Mouse (Mus musculus) intestine, embryonic 15.5 days (tissue): ENCODE measurements at regions not wholly inside any gene's neighbourhood (a gene's known extent, or its start where the extent isn't known, plus 50 kb on each side); places are given as distances from the start of the nearest gene placed in this dataset.

ENCODE experiments used
- ATAC-seq: fragments of 200-750 bp; cut with Nextera tagmentation; 2 replicates; pipeline ENCODE4 v1.8.0; 2017; ENCODE audit warnings: moderate TSS enrichment, moderate library complexity
- H3K27ac ChIP-seq: fragments of 300-500 bp; sonication (generic); 2 replicates; pipeline ENCODE4 v1.5.1; 2015; ENCODE audit warnings: mild to moderate bottlenecking, inconsistent platforms
- H3K27me3 ChIP-seq: fragments of 300-500 bp; sonication (generic); replicated peaks from 2 replicates; pipeline ENCODE4 v1.6.1; 2015; ENCODE audit warnings: inconsistent platforms
- H3K36me3 ChIP-seq: fragments of 300-500 bp; sonication (generic); 2 replicates; pipeline ENCODE4 v1.6.1; 2015; ENCODE audit warnings: inconsistent platforms
- H3K4me1 ChIP-seq: fragments of 300-500 bp; sonication (generic); replicated peaks from 2 replicates; pipeline ENCODE4 v1.6.1; 2015; ENCODE audit warnings: inconsistent platforms
- H3K4me2 ChIP-seq: fragments of 300-500 bp; sonication (generic); replicated peaks from 2 replicates; pipeline ENCODE4 v1.6.1; 2015; ENCODE audit warnings: mild to moderate bottlenecking, inconsistent platforms
- H3K4me3 ChIP-seq: fragments of 300-500 bp; sonication (generic); replicated peaks from 2 replicates; pipeline ENCODE4 v1.5.1; 2015; ENCODE audit warnings: inconsistent platforms
- H3K9ac ChIP-seq: fragments of 300-500 bp; sonication (generic); 2 replicates; pipeline ENCODE4 v1.6.1; 2015; ENCODE audit warnings: inconsistent platforms
- H3K9me3 ChIP-seq: fragments of 300-500 bp; sonication (generic); 2 replicates; pipeline ENCODE4 v1.6.1; 2016; ENCODE audit warnings: inconsistent platforms
- WGBS: fragments of 180-500 bp; shearing (Covaris S2); methylation state at CpG from one replicate; pipeline ENCODE4 v1.1.7; 2015; 5-methylcytosine and 5-hydroxymethylcytosine counted together

DNA sequence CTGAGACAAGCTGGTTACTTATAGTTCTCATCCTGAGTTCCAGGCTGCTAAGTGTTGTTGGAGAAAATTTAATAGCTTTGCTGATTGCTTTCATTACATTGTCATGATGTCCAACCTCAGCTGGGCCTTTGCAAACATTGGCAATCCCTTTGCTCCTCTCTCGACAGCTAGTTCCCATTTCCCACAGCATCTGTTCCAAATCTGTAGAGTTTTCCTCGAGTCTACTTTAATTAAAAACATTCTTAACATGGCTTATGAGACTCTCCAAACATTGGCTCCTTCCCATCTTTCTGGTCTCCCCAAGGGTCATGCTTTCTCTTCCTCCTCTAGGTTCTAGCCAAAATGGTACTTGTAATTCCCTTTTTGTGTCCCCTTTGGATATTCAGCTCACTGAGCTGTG lies 672.6 kb upstream of the Gm8797 start:
- 52% methylated on average over 2 of the region's 2 CpGs for WGBS
- no peaks in the 10 kb centered on the region for H3K27me3 ChIP-seq
- H3K9me3 ChIP-seq: no peaks in the 10 kb centered on the region
- H3K36me3 ChIP-seq: no peaks in the 10 kb centered on the region
- no peak overlapping the region for H3K4me2 ChIP-seq
- no peak overlapping the region for H3K9ac ChIP-seq
- H3K27ac ChIP-seq: no peak overlapping the region
- ATAC-seq: no peak
- H3K4me1 ChIP-seq: no peaks in the 10 kb centered on the region
- no peak overlapping the region for H3K4me3 ChIP-seq

- Histone ChIP-seq H3K27me3 (no peaks in the 10 kb centered on the region), H3K4me1 (0 out of 2 replicates have a peak, but pooled peaks cover 2% of the 10 kb centered on the region)
- ATAC-seq: no peak
These were observed 663.9 kb upstream of the Gm8797 start for GRCm38 (mm10) chr3:5086721-5087120.

DNA sequence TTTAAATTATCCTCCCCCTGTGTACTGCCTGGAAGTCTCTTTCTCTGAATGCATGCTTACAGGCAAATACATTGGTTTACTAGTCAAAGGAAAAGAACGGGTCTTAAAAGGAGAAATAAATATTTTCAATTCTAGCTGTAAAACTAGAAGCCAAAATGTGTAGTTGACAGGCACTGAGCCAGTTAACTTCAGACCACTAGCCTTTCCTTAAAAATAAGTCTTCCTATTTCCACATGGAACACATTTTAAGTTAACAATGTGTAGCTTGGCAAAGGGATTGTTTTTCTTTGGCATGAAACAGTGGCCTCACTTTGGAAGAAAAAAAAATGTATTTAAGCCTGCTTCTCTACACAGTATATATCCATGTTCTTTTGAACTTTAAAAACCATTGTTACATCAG lies 661.7 kb upstream of the Gm8797 start:
- no peak overlapping the region for H3K4me2 ChIP-seq
- H3K9me3 ChIP-seq: no peaks in the 10 kb centered on the region
- H3K4me3 ChIP-seq: no peak overlapping the region
- H3K27me3 ChIP-seq: no peaks in the 10 kb centered on the region
- H3K36me3 ChIP-seq: no peaks in the 10 kb centered on the region
- WGBS: 45% methylated on average over 1 of the region's 1 CpGs
- ATAC-seq: no peak
- H3K4me1 ChIP-seq: 0 out of 2 replicates have a peak, but pooled peaks cover 2% of the 10 kb centered on the region
- no peak overlapping the region for H3K27ac ChIP-seq
- H3K9ac ChIP-seq: no peak overlapping the region

More at GRCm38 (mm10) chr3:5086721-5087120, 663.9 kb upstream of the Gm8797 start:
- H3K9ac ChIP-seq: no peak overlapping the region
- H3K4me3 ChIP-seq: no peak overlapping the region
- H3K4me2 ChIP-seq: no peak overlapping the region
- H3K9me3 ChIP-seq: no peaks in the 10 kb centered on the region
- no peak overlapping the region for H3K27ac ChIP-seq
- H3K36me3 ChIP-seq: no peaks in the 10 kb centered on the region

DNA sequence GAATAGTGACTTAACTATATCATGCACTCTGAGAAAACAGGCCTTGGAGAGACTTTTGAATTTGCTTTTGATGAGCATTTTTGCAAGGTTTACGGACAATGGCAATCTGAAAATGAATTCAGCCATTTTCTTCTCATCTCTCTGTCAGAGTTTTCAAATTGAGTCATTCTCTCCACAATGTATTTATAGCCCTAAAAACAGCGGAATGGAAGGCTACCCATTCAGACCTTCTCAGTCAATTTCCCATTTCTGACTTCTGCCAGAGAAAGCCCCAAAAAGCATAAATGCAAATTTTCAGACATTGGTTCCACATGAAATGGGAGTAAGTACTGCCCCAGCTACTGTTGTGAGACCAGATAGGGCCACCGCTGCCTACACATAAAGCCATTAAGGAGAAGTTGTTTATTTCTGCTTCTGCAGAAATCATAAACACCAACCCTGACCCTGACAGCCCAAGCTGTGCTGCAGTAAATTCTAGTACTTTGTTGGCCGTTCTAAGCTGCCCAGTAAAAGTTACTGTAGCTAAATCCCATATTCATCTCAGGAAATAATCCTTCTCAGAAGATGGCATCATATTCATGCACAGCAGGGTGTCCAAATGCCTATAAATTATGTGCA lies 661.1 kb upstream of the Gm8797 start:
- Histone ChIP-seq H3K27ac (peak overlapping the region; percentile 44; the same call in 1 of the 2 replicates), H3K36me3 (no peaks in the 10 kb centered on the region), H3K4me2 (no peak overlapping the region), H3K4me1 (0 out of 2 replicates have a peak, but pooled peaks cover 2% of the 10 kb centered on the region), H3K9ac (no peak overlapping the region), H3K4me3 (no peak overlapping the region), H3K27me3 (no peaks in the 10 kb centered on the region), H3K9me3 (no peaks in the 10 kb centered on the region)
- WGBS: 56% methylated on average over 4 of the region's 4 CpGs
- ATAC-seq: no peak

DNA sequence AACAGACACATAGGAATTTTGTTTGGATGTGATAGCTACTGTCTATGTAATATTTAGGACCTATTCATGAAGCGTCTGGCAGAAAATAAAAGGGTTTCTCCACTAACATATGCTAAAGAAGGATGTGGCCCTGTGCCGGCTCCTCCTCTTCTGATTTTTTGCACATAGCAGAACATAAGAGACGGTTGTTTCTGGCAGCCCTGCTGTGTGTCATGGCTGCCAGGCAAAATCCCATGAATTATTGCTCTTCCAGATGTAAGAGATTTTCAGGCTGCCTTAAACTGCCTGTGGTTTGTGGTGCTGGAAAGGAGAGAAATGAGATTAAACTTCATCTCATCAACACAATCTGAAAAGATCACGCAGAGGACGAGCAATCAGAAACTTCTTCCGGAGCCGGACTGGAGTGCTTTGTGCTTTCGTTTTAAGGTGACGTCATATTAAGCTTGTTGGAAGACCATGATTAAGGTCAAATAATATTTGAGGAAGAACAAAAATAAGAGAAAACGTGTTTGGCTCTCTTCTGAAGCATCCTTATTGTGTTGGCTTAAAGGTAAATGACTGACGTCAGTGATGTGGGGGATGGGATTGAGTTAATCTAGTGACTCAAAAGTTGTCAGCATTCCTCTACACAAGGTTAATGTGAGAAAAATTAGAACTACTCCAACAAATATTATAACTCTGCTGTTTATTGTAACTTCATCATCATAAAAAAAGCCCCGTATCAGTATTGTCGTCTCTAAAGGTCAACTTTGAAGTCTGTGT lies 660.3 kb upstream of the Gm8797 start:
- peak overlapping the region; percentile 3; the same call in 1 of the 2 replicates for H3K4me3 ChIP-seq
- no peaks in the 10 kb centered on the region for H3K9me3 ChIP-seq
- 43% methylated on average over 13 of the region's 13 CpGs for WGBS
- H3K4me1 ChIP-seq: 0 out of 2 replicates have a peak, but pooled peaks cover 2% of the 10 kb centered on the region
- H3K27me3 ChIP-seq: no peaks in the 10 kb centered on the region
- H3K4me2 ChIP-seq: peak overlapping the region; percentile 38; the same call in 1 of the 2 replicates
- no peaks in the 10 kb centered on the region for H3K36me3 ChIP-seq
- peak; percentile 71 for ATAC-seq
- H3K9ac ChIP-seq: no peak overlapping the region
- peak overlapping the region; percentile 44; the same call in 1 of the 2 replicates for H3K27ac ChIP-seq

- Histone ChIP-seq H3K27ac (no peak overlapping the region), H3K9me3 (no peaks in the 10 kb centered on the region), H3K4me2 (no peak overlapping the region), H3K9ac (no peak overlapping the region), H3K27me3 (no peaks in the 10 kb centered on the region), H3K4me3 (no peak overlapping the region), H3K36me3 (no peaks in the 10 kb centered on the region), H3K4me1 (0 out of 2 replicates have a peak, but pooled peaks cover 2% of the 10 kb centered on the region)
- no peak for ATAC-seq
These were observed 659.6 kb upstream of the Gm8797 start for GRCm38 (mm10) chr3:5090987-5091386.
